Mouse (Mus musculus) myocyte (in vitro differentiated cells): ENCODE data around the gene Spata5. TPM values are rescaled to one million over a fixed set of nuclear protein-coding genes. Genes with fewer than 3 reads are reported as not detected.

Source experiments
- H3K27me3 ChIP-seq: one replicate; pipeline ENCODE4 v1.6.1; 2011; ENCODE audit not compliant: control insufficient read depth, insufficient read depth, insufficient read length
- H3K36me3 ChIP-seq: one replicate; pipeline ENCODE4 v1.6.1; 2011; ENCODE audit not compliant: control insufficient read depth, insufficient read depth
- H3K4me2 ChIP-seq: one replicate; pipeline ENCODE4 v1.6.1; 2011; ENCODE audit warnings: low read depth, control low read depth
- H3K4me3 ChIP-seq: one replicate; pipeline ENCODE4 v1.5.1; 2011; ENCODE audit warnings: mild to moderate bottlenecking, control low read depth, moderate library complexity
- H3K79me2 ChIP-seq: one replicate; pipeline ENCODE4 v1.6.1; 2011; ENCODE audit not compliant: control insufficient read depth, insufficient read depth
- H3ac ChIP-seq: one replicate; pipeline ENCODE4 v1.6.1; 2011; ENCODE audit not compliant: control insufficient read depth, insufficient read length
- CEBPB ChIP-seq: IDR thresholded peaks from 2 replicates; pipeline ENCODE4 v1.6.1; 2011; ENCODE audit warnings: mild to moderate bottlenecking, moderate library complexity; ENCODE audit not compliant: poor library complexity, insufficient read depth, severe bottlenecking
- E2F4 ChIP-seq: IDR thresholded peaks from one replicate; pipeline ENCODE4 v1.6.1; 2011; ENCODE audit warnings: mild to moderate bottlenecking, control low read depth, moderate library complexity; ENCODE audit not compliant: insufficient read depth
- MAX ChIP-seq: IDR thresholded peaks from one replicate; pipeline ENCODE4 v1.6.1; 2011; ENCODE audit warnings: low read depth, mild to moderate bottlenecking, control low read depth
- MYOD1 ChIP-seq, 3 experiments: IDR thresholded peaks; one replicate each; pipeline ENCODE4 v1.6.1; 2011; ENCODE audit warnings: control low read depth in 2 of 3, low read depth in 2 of 3, mild to moderate bottlenecking in 2 of 3, moderate library complexity in 1 of 3; ENCODE audit not compliant: insufficient read length in 2 of 3, control insufficient read depth in 1 of 3
- MYOG ChIP-seq, 3 experiments: IDR thresholded peaks; one replicate each; pipeline ENCODE4 v1.6.1; 2011; ENCODE audit warnings: control low read depth in 2 of 3, low read depth in 2 of 3, mild to moderate bottlenecking in 2 of 3; ENCODE audit not compliant: insufficient read length in 2 of 3, control insufficient read depth in 1 of 3, insufficient read depth in 1 of 3
- POLR2A ChIP-seq: IDR thresholded peaks from one replicate; pipeline ENCODE4 v1.6.1; 2011; ENCODE audit warnings: low read depth, mild to moderate bottlenecking, control low read depth, moderate library complexity; ENCODE audit not compliant: insufficient read length
- POLR2AphosphoS2 ChIP-seq: IDR thresholded peaks from one replicate; pipeline ENCODE4 v1.6.1; 2011; ENCODE audit warnings: low read depth, control low read depth; ENCODE audit not compliant: insufficient read length
- REST ChIP-seq: IDR thresholded peaks from one replicate; pipeline ENCODE4 v1.6.1; 2011; ENCODE audit warnings: mild to moderate bottlenecking, control low read depth, moderate library complexity; ENCODE audit not compliant: insufficient read depth, insufficient read length
- SRF ChIP-seq: IDR thresholded peaks from one replicate; pipeline ENCODE4 v1.6.1; 2011; ENCODE audit warnings: low read depth; ENCODE audit not compliant: control insufficient read depth, insufficient read length
- TCF12 ChIP-seq: IDR thresholded peaks from one replicate; pipeline ENCODE4 v1.6.1; 2011; ENCODE audit warnings: mild to moderate bottlenecking, control low read depth; ENCODE audit not compliant: poor library complexity, insufficient read depth, severe bottlenecking
- TCF3 ChIP-seq: IDR thresholded peaks from one replicate; pipeline ENCODE4 v1.6.1; 2011; ENCODE audit warnings: low read depth, control low read depth; ENCODE audit not compliant: insufficient read length
- USF1 ChIP-seq: IDR thresholded peaks from one replicate; pipeline ENCODE4 v1.6.1; 2011; ENCODE audit warnings: low read depth, mild to moderate bottlenecking, control low read depth, moderate library complexity
- polyA plus RNA-seq: library from polyadenylated mRNA; unstranded; fragments of >200 nt; fragmentation: generic; extraction: Trizol; gene quantifications from one replicate; pipeline ENCODE4 v1.2.1, GENCODE M21; 2012; ENCODE audit warnings: missing spikeins

Spata5 gene
- polyA plus RNA-seq, 1 experiment = 24.2 TPM

- Histone ChIP-seq H3K4me3 (no peak overlapping the region), H3K4me2 (no peak overlapping the region), H3ac (no peak overlapping the region), H3K36me3 (peaks cover 39% of the 10 kb centered on the region), H3K79me2 (peaks cover 40% of the 10 kb centered on the region), H3K27me3 (no peaks in the 10 kb centered on the region)
- TF ChIP-seq E2F4 (no peak), REST (no peak), MAX (no peak)
Measured at GRCm38 (mm10) chr3:37426069-37426468, 6.4 kb downstream of the Spata5 start.

- Histone ChIP-seq H3K79me2 (peaks cover 8% of the 10 kb centered on the region), H3K4me3 (no peak overlapping the region), H3K4me2 (no peak overlapping the region), H3K27me3 (no peaks in the 10 kb centered on the region), H3ac (no peak overlapping the region), H3K36me3 (peaks cover 39% of the 10 kb centered on the region)
- TF ChIP-seq MYOG (IDR thresholded peaks at IDR 0.05; ENCODE audit: control insufficient read depth in 1 of 3, insufficient read depth in 1 of 3, insufficient read length in 2 of 3, low read depth in 2 of 3) (no peak), MYOD1 (IDR thresholded peaks at IDR 0.05; ENCODE audit: control insufficient read depth in 1 of 3, insufficient read length in 2 of 3, low read depth in 2 of 3) (no peak), REST (no peak), POLR2A (no peak), SRF (no peak)
Measured at GRCm38 (mm10) chr3:37430359-37430758, 10.7 kb downstream of the Spata5 start.

GRCm38 (mm10) chr3:37439770-37440169 lies 20.1 kb downstream of the Spata5 start:
- Histone ChIP-seq H3K4me2 (no peak overlapping the region), H3K79me2 (no peaks in the 10 kb centered on the region), H3ac (no peak overlapping the region), H3K4me3 (no peak overlapping the region), H3K27me3 (no peaks in the 10 kb centered on the region), H3K36me3 (peaks cover 38% of the 10 kb centered on the region)
- TF ChIP-seq TCF3 = no peak
- TF ChIP-seq REST = no peak
- TF ChIP-seq TCF12 = no peak

GRCm38 (mm10) chr3:37443409-37443808 lies 23.7 kb downstream of the Spata5 start:
- Histone ChIP-seq H3ac (no peak overlapping the region), H3K27me3 (no peaks in the 10 kb centered on the region), H3K4me2 (no peak overlapping the region), H3K79me2 (no peaks in the 10 kb centered on the region), H3K4me3 (no peak overlapping the region), H3K36me3 (peaks cover 31% of the 10 kb centered on the region)
- TF ChIP-seq USF1 = no peak
- no peak for TF ChIP-seq MAX
- no peak for TF ChIP-seq TCF12
- TF ChIP-seq POLR2A = no peak
- TF ChIP-seq MYOD1 (IDR thresholded peaks at IDR 0.05; ENCODE audit: control insufficient read depth in 1 of 3, insufficient read length in 2 of 3, low read depth in 2 of 3) = no peak
- no peak for TF ChIP-seq MYOG (IDR thresholded peaks at IDR 0.05; ENCODE audit: control insufficient read depth in 1 of 3, insufficient read depth in 1 of 3, insufficient read length in 2 of 3, low read depth in 2 of 3)
- no peak for TF ChIP-seq CEBPB
- no peak for TF ChIP-seq POLR2AphosphoS2
- TF ChIP-seq SRF = no peak
- TF ChIP-seq TCF3 = no peak
- no peak for TF ChIP-seq E2F4
- no peak for TF ChIP-seq REST

- Histone ChIP-seq H3K79me2 (no peaks in the 10 kb centered on the region), H3K4me2 (no peak overlapping the region), H3K36me3 (peaks cover 35% of the 10 kb centered on the region), H3ac (no peak overlapping the region), H3K27me3 (no peaks in the 10 kb centered on the region), H3K4me3 (no peak overlapping the region)
- TF ChIP-seq MYOD1 (IDR thresholded peaks at IDR 0.05; ENCODE audit: control insufficient read depth in 1 of 3, insufficient read length in 2 of 3, low read depth in 2 of 3) (no peak), TCF3 (no peak), POLR2A (no peak), E2F4 (no peak), USF1 (no peak), TCF12 (no peak), MYOG (IDR thresholded peaks at IDR 0.05; ENCODE audit: control insufficient read depth in 1 of 3, insufficient read depth in 1 of 3, insufficient read length in 2 of 3, low read depth in 2 of 3) (no peak), MAX (no peak), CEBPB (no peak), REST (no peak), SRF (no peak), POLR2AphosphoS2 (no peak)
Measured at GRCm38 (mm10) chr3:37455992-37456391, 36.3 kb downstream of the Spata5 start.

GRCm38 (mm10) chr3:37468170-37468569 lies 48.5 kb downstream of the Spata5 start:
- Histone ChIP-seq H3K4me2 (no peak overlapping the region), H3K4me3 (no peak overlapping the region), H3K27me3 (no peaks in the 10 kb centered on the region), H3K36me3 (peaks cover 12% of the 10 kb centered on the region), H3K79me2 (no peaks in the 10 kb centered on the region), H3ac (no peak overlapping the region)
- TF ChIP-seq MYOD1 (IDR thresholded peaks at IDR 0.05; ENCODE audit: control insufficient read depth in 1 of 3, insufficient read length in 2 of 3, low read depth in 2 of 3) = no peak
- TF ChIP-seq MYOG (IDR thresholded peaks at IDR 0.05; ENCODE audit: control insufficient read depth in 1 of 3, insufficient read depth in 1 of 3, insufficient read length in 2 of 3, low read depth in 2 of 3) = no peak
- no peak for TF ChIP-seq TCF12
- TF ChIP-seq TCF3 = no peak
- TF ChIP-seq SRF = no peak
- no peak for TF ChIP-seq CEBPB
- no peak for TF ChIP-seq REST
- TF ChIP-seq POLR2A = no peak
- TF ChIP-seq POLR2AphosphoS2 = no peak
- TF ChIP-seq MAX = no peak
- no peak for TF ChIP-seq E2F4
- TF ChIP-seq USF1 = no peak
